Mouse (Mus musculus): ENCODE results near the gene Carm1. TPM values are rescaled to one million over a fixed set of nuclear protein-coding genes. Genes with fewer than 3 reads are reported as not detected.
"Not testable (repeated sequence)": the region's sequence is repeated elsewhere in the genome, so short reads cannot be mapped to it uniquely, and the experiment has no call there.

Carm1 gene
- polyA plus RNA-seq, 1 experiment from 2014 or later, result 76.5 TPM

DNA sequence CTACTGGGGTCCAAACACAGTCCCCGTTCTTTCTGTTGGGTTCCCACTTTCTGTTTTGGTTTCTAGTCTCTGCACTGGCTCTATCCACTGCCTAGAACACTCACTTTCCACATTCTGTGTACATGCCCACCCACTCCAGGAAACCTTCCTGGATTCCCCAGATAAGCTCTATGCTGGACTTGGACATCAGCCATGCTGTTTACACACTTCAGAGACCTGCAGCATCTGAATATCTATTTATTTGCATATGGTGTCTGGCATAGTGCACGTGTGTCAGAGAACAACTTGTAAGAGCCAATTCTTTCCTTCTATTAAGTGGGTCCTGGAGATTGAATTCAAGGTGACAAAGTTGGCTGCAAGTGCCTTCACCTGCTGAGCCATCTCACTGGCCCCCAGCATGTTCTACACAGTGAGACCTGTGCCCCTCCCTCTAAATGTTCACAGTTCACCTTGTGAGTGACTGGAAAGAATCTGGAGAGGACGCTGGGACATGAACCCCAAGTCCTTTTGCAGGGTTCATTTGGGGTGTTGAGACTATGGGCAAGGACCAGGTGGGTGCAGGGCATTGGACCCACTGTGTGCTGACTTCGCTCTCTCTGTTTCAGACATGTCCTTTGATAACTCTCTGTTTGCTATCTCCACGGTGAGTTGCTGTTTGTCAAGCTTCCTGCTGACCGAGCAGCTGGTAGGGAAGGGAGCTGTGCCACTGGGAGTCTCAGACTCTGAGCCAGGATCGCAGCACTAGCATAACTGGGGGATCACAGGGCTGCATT lies 6.5 kb upstream of the Carm1 start:
- Histone ChIP-seq H3K4me3 (ENCODE audit: low read depth, low read length) (no peak overlapping the region), H3K36me3 (ENCODE audit: insufficient read depth) (no peaks in the 10 kb centered on the region), H3K4me1 (ENCODE audit: insufficient read depth) (no peaks in the 10 kb centered on the region), H3K9ac (no peak overlapping the region), H3K27me3 (ENCODE audit: insufficient read depth, low read length) (no peaks in the 10 kb centered on the region), H3K9me3 (ENCODE audit: low read depth, low read length) (no peaks in the 10 kb centered on the region), H3K27ac (ENCODE audit: low read depth) (no peak overlapping the region), H3K4me2 (no peak overlapping the region)
- WGBS, result 67% methylated on average over 7 of the region's 7 CpGs
- ATAC-seq (ENCODE audit: insufficient read depth) (no peak), DNase-seq (no peak)
- no peak for TF ChIP-seq CTCF (IDR thresholded peaks at IDR 0.05; ENCODE audit: low read depth)

DNA sequence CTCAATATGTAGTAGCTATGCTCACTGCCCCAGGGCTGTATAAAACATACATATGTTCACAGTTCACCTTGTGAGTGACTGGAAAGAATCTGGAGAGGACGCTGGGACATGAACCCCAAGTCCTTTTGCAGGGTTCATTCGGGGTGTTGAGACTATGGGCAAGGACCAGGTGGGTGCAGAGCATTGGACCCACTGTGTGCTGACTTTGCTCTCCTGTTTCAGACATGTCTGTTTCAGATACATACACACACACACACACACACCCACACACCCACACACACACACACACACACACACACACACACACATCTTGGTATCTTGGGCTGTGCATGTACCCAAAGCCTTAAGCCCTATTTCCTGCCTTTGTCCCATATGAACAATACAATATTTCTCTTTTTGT lies 4.7 kb upstream of the Carm1 start:
- H3K4me2 ChIP-seq, result not testable (repeated sequence)

DNA sequence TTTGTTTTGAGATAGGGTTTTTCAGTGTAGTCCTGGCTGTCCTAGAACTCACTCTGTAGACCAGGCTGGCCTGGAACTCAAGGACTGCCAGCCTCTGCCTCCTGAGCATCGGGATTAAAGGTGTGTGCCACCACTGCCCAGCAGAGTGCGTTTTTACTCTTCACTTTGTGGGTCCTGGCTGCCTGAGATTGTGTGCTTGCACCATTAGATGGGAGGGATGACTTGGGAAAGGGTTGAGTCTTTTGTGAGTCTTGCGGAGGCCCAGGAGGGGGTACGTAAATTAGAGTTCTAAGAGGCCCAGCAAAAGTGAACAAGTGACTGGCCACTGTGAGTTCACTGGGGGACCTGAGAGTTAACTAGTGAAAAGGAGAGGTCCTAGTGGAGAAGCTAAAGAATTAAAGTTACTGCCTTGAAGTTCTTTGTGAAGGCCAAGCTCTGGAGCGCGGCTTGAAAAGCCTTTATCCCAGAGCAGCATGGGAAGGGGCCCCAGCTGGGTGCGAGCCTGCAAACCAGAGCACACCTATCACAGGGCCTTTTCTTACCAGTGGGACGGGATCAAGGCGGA lies 1.3 kb upstream of the Carm1 start:
- Histone ChIP-seq H3K4me1 (ENCODE audit: insufficient read depth) (0 out of 2 replicates have a peak, but pooled peaks cover 4% of the 10 kb centered on the region), H3K9ac (peak overlapping the region; percentile 54), H3K4me2 (peak overlapping the region; percentile 76), H3K27me3 (ENCODE audit: insufficient read depth, low read length) (no peaks in the 10 kb centered on the region), H3K36me3 (ENCODE audit: insufficient read depth) (peaks cover 9% of the 10 kb centered on the region), H3K9me3 (ENCODE audit: low read depth, low read length) (no peaks in the 10 kb centered on the region), H3K27ac (ENCODE audit: low read depth) (peak overlapping the region; percentile 92), H3K4me3 (ENCODE audit: low read depth, low read length) (peak overlapping the region; percentile 77)
- DNase-seq (no peak), ATAC-seq (ENCODE audit: insufficient read depth) (peak; percentile 68)
- 7% methylated on average over 9 of the region's 9 CpGs for WGBS
- TF ChIP-seq CTCF (IDR thresholded peaks at IDR 0.05; ENCODE audit: low read depth), result peak; percentile 17; the same call in 1 of the 2 replicates

More for the DNA sequence above, 4.7 kb upstream of the Carm1 start:
- H3K4me1 ChIP-seq (ENCODE audit: insufficient read depth); H3K27me3 ChIP-seq (ENCODE audit: insufficient read depth, low read length); H3K9me3 ChIP-seq (ENCODE audit: low read depth, low read length); H3K4me3 ChIP-seq (ENCODE audit: low read depth, low read length); H3K36me3 ChIP-seq (ENCODE audit: insufficient read depth); ATAC-seq (ENCODE audit: insufficient read depth); H3K9ac ChIP-seq; H3K27ac ChIP-seq (ENCODE audit: low read depth); DNase-seq: not testable (repeated sequence)
- WGBS, result 85% methylated on average over 2 of the region's 2 CpGs

DNA sequence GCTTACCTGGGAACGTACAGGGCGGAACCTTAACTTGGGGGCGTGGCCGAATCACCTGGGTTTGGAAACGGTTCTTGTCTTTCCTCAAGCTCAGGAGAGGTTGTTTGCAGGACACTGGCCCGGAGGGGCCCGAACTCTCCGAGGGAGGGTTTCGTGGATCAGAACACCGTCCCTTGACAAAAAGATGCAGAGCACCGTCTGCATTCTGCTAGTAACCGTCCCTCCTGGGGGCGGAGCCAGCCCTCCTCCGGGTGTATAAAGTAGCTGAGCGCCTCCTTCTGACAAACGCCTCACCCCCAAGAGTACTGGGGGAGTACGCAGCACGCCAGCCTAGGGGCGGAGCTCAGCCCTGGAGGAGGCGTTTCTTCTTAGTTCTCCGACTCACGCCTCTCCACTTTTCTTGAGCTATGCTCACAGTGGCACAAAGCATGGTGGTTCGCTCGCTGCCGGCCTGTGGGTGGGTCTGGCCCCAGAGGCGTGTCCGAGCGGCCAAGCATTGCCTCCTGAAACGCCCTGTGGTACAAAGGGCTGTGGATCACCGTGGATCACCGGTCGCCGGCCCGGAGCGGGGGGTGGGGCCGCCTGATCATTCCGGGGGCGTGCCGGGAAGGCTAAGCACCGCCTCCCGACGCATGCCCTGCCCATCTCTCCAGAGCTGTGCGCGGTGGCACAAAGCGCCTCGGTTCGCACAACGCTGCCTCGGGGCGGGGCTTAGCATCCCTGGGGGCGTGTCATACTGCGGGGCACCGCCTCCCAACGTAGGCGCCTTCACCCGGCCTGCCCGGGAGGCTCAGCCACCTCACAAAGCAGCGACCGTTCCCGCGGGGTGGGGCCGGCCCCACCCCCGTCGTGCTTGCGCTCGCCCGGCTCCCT lies 542 bp upstream of the Carm1 start:
- Histone ChIP-seq H3K9ac (peak overlapping the region; percentile 54), H3K4me3 (ENCODE audit: low read depth, low read length) (peak overlapping the region; percentile 77), H3K4me2 (peak overlapping the region; percentile 76), H3K27ac (ENCODE audit: low read depth) (peak overlapping the region; percentile 99), H3K36me3 (ENCODE audit: insufficient read depth) (peaks cover 12% of the 10 kb centered on the region), H3K9me3 (ENCODE audit: low read depth, low read length) (no peaks in the 10 kb centered on the region), H3K27me3 (ENCODE audit: insufficient read depth, low read length) (no peaks in the 10 kb centered on the region), H3K4me1 (ENCODE audit: insufficient read depth) (0 out of 2 replicates have a peak, but pooled peaks cover 4% of the 10 kb centered on the region)
- DNase-seq, result peak; percentile 100
- ATAC-seq (ENCODE audit: insufficient read depth), result peak; percentile 94
- TF ChIP-seq CTCF (IDR thresholded peaks at IDR 0.05; ENCODE audit: low read depth), result peak; percentile 31
- under 1% methylated on average over 67 of the region's 67 CpGs for WGBS

DNA sequence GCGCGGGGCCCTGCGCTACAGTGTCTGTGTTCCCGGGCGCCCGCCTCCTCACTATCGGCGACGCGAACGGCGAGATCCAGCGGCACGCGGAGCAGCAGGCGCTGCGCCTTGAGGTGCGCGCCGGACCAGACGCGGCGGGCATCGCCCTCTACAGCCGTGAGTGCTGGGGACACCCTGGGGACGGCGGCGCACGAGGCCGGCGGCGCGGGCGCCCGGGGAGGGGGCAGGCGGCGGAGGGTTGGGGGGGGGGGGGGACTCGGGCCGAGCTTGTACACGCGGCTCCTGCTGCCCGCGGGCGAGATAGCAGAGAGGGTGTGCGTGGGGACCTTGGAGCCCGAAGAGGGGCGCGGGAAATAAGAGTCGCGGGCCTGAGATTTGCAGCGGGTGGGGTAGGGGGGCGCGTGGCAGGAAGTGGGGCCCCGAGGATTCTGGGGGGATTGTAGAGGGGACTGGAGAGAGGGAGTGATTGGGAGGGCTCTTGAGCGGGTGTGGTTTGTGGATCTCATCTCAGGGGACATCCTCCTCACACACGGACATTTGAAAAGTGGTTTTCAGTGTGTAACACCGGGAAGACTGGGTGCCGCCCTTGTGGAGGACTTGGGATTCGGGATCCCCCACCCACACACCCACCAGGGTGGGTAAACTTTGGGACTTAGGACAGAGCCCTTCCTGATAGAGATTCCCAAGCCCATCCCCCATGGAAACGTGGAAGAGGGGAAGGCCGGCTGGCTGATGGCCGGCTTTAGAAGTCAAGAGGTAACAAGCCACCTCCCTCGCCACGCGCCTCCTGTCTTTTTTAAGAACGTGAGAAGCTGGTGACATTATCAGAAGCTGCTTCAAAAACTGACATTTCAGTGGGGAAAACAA lies 614 bp downstream of the Carm1 start:
- DNase-seq (peak; percentile 71), ATAC-seq (ENCODE audit: insufficient read depth) (peak; percentile 22)
- H3K36me3 ChIP-seq (ENCODE audit: insufficient read depth), result peaks cover 17% of the 10 kb centered on the region
- H3K4me2 ChIP-seq, result peak overlapping the region; percentile 76
- under 1% methylated on average over 58 of the region's 66 CpGs for WGBS
- 0 out of 2 replicates have a peak, but pooled peaks cover 4% of the 10 kb centered on the region for H3K4me1 ChIP-seq (ENCODE audit: insufficient read depth)
- H3K9ac ChIP-seq, result peak overlapping the region; percentile 96
- TF ChIP-seq CTCF (IDR thresholded peaks at IDR 0.05; ENCODE audit: low read depth), result no peak
- no peaks in the 10 kb centered on the region for H3K9me3 ChIP-seq (ENCODE audit: low read depth, low read length)
- peak overlapping the region; percentile 99 for H3K27ac ChIP-seq (ENCODE audit: low read depth)
- no peaks in the 10 kb centered on the region for H3K27me3 ChIP-seq (ENCODE audit: insufficient read depth, low read length)
- peak overlapping the region; percentile 77 for H3K4me3 ChIP-seq (ENCODE audit: low read depth, low read length)

DNA sequence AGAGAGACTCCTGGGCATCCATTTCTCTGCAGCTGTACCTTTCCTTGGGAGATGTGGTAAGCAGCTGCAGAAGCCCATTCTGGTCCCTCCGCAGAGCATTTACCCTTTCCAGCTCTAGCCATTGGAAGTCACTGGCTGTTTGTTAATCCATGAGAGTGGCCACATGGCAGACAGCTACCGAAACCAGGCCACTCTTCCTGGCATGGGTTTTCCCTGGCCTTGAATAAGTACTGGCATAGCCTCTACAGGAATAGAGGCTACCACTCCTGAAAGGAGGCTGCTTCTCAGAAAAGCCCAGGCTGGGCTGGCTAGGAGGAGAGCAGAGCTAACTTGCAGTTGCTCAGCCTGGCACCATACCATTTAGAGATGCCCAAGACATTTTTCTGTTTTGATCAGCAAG lies 4.4 kb downstream of the Carm1 start:
- Histone ChIP-seq H3K4me3 (ENCODE audit: low read depth, low read length) (no peak overlapping the region), H3K9me3 (ENCODE audit: low read depth, low read length) (no peaks in the 10 kb centered on the region), H3K27ac (ENCODE audit: low read depth) (no peak overlapping the region), H3K9ac (no peak overlapping the region), H3K36me3 (ENCODE audit: insufficient read depth) (peaks cover 32% of the 10 kb centered on the region), H3K4me1 (ENCODE audit: insufficient read depth) (0 out of 2 replicates have a peak, but pooled peaks cover 4% of the 10 kb centered on the region), H3K4me2 (no peak overlapping the region), H3K27me3 (ENCODE audit: insufficient read depth, low read length) (no peaks in the 10 kb centered on the region)
- ATAC-seq (ENCODE audit: insufficient read depth) (no peak), DNase-seq (no peak)
- no peak for TF ChIP-seq CTCF (IDR thresholded peaks at IDR 0.05; ENCODE audit: low read depth)
- WGBS, result 87% methylated on average over 2 of the region's 2 CpGs

Measured in lung, embryonic 14.5 days (tissue).